Mouse (Mus musculus): ENCODE data around the gene E030025P04Rik.

Gene E030025P04Rik

GRCm38 (mm10) chr11:109100266-109100665 is 43.9 kb downstream of the E030025P04Rik start:
- DNase-seq = no peak

DNA sequence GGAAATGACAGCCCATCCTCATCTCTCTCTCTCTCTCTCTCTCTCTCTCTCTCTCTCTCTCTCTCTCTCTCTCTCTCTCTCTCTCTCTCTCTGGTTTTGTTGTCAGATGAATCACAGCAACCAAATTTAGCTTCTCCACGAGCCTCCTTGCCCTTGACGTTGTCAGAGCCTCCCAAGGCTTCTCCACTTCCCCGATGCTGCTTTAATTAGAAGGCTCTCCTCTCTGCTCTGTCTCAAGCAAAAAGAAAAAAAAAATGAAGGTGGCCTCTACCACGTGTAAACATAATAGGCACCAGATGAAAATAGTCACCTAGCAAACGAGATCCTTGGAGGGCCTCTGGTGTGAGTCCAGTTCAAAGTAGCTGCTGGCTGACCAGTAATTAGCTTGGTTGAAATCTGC is 52.3 kb downstream of the E030025P04Rik start:
- no peak for DNase-seq
